Mouse (Mus musculus) kidney, postnatal 10 days (tissue): ENCODE results near the gene Baiap3.

ENCODE experiments used
- DNase-seq: peaks from one replicate; pipeline ENCODE4 v3.0.0; 2021; ENCODE audit warnings: mixed read lengths

Baiap3 gene

DNA sequence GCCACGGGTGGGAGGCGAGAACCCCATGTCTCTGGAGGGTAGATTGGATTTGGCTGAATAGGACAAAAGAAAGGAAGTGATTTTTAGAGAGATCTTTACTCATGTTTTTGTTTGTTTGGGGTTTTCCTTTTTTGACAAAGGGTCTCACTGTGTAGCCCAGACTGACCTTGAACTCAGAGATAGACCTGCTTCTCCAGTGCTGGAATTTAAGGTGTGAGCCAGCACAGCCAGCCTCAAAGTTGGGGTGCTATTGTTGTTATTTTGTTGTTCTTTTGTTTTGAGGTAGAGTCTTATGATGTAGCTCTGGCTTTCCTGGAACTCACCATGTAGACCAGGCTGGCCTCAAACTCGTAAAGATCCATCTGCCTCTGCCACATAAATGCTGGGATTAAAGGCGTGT lies 53.8 kb downstream of the Baiap3 start:
- no peak for DNase-seq
